Comparison of ENCODE assay signal across 9 mouse cellular contexts in the genomic region with DNA sequence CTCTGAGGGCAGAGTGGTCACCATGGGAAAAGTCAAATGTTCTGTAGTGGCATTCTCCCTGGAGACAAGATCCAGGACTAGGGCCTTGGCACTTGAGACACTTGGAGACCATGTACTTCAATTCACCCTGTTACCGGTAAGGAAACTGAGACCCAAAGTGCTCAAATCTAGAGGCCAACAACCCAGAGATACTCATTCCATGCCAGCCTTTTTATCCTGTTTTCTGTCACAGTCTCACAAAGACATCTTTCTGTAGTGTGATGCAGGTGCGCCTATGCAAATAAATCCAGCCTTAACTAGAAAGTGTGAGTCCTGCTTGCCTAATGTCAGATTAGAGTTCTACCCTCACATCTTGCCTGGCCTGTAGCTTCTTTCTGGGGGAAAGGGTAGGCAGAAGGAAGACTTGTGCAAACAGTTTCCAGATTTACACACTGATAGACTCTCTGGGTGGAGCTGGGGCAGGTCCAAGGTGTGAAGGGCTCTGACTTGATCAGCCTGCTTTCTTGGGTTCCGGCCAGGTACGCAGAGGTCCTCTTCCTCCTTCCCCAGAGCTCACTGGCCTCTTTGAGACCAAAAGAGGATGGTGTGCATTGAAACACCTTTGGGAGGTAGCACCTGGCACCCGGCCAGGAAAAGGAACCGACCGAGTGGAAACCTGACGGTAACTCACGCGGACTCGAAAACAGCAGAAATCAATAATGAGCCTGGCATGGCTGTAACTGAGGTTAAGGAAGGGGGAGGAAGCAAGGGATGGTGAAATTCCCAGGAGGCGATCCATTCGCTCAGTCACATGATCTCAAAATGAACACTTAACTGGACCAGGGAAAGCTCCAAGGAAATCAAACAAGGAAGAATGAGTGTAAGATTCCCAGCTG. TPM values are rescaled to one million over a fixed set of nuclear protein-coding genes. Genes with fewer than 3 reads are reported as not detected.
DNase-seq lines count a peak whose midpoint lies in the region; ATAC-seq and TF ChIP-seq lines count a peak whose summit lies in the region.
"Had no signal": no experiment of that assay in that cellular context is flagged by ENCODE, and none has a peak within 500 bp of the region (broad histone marks: within the 10 kb centered on the region; RNA-seq: fewer than 3 reads in every experiment).

No protein-coding gene starts in this region.

- H3K4me2 ChIP-seq in hindbrain, embryonic 14.5 days (replicated peaks) = no peak overlapping the region

- TF ChIP-seq CTCF in layer of hippocampus, adult 2 months (conservative IDR thresholded peaks at IDR 0.05) = no peak
- TF ChIP-seq CTCF in thymus, adult 2 months (IDR thresholded peaks at IDR 0.05; ENCODE audit: borderline replicate concordance, control insufficient read depth, extremely low read depth, insufficient read depth, low read length, poor library complexity) = no peak

- H3K4me3 ChIP-seq in hindbrain, embryonic 14.5 days (replicated peaks; ENCODE audit: low read length) = no peak overlapping the region
- H3K4me3 ChIP-seq in layer of hippocampus, adult 2 months = no peak overlapping the region
- no peak overlapping the region for H3K4me3 ChIP-seq in thymus, adult 2 months (ENCODE audit: control insufficient read depth, insufficient read depth, low read length)
- H3K4me3 ChIP-seq: megakaryocyte, embryonic 14.5 days had no signal

- no peaks in the 10 kb centered on the region for H3K9me3 ChIP-seq in hindbrain, embryonic 14.5 days (ENCODE audit: control insufficient read depth, low read length)
- H3K9me3 ChIP-seq: megakaryocyte, embryonic 14.5 days had no signal

- H3K27me3 ChIP-seq in hindbrain, embryonic 14.5 days (ENCODE audit: control insufficient read depth, insufficient read depth, low read length) = no peaks in the 10 kb centered on the region
- no peaks in the 10 kb centered on the region for H3K27me3 ChIP-seq in thymus, adult 2 months (ENCODE audit: control insufficient read depth, insufficient read depth, low read length)
- H3K27me3 ChIP-seq: megakaryocyte, embryonic 14.5 days had no signal

- no peak for TF ChIP-seq POLR2A in thymus, adult 2 months (IDR thresholded peaks at IDR 0.05; ENCODE audit: control insufficient read depth, extremely low read depth, insufficient read depth, low read length, poor library complexity)

- 62% methylated on average over 13 of the region's 13 CpGs for WGBS in hindbrain, embryonic 14.5 days
- 87% methylated on average over 13 of the region's 13 CpGs for WGBS in thymus, adult 2 months

- no peak for ATAC-seq in hindbrain, embryonic 14.5 days (ENCODE audit: low FRiP score)

- DNase-seq in ovary, adult 18-20 months (ENCODE audit: low spot score) = peak; percentile 20
- no peak for DNase-seq in ovary, postnatal 10 days (ENCODE audit: low spot score)
- DNase-seq in kidney, adult 9 months = peak; percentile 74
- peak; percentile 49 for DNase-seq in lung, postnatal 14 days
- DNase-seq in yolk sac, embryonic 10.5 days (ENCODE audit: low spot score) = peak; percentile 82
- no peak for DNase-seq in hindbrain, embryonic 14.5 days (ENCODE audit: low spot score)
- DNase-seq in layer of hippocampus, adult 2 months (ENCODE audit: low spot score in 2 of 2) = no peak
- no peak for DNase-seq in thymus, adult 2 months

- H3K36me3 ChIP-seq in hindbrain, embryonic 14.5 days (replicated peaks; ENCODE audit: control insufficient read depth, insufficient read depth) = no peaks in the 10 kb centered on the region
- H3K36me3 ChIP-seq in thymus, adult 2 months (ENCODE audit: control insufficient read depth, insufficient read depth, low read length) = no peaks in the 10 kb centered on the region

- no peak overlapping the region for H3K9ac ChIP-seq in hindbrain, embryonic 14.5 days

- no peak overlapping the region for H3K27ac ChIP-seq in hindbrain, embryonic 14.5 days
- H3K27ac ChIP-seq in layer of hippocampus, adult 2 months = no peak overlapping the region
- H3K27ac ChIP-seq in thymus, adult 2 months (ENCODE audit: control insufficient read depth, insufficient read depth, low read length) = no peak overlapping the region

- H3K4me1 ChIP-seq in hindbrain, embryonic 14.5 days (replicated peaks; ENCODE audit: control insufficient read depth, insufficient read depth, low read length) = no peaks in the 10 kb centered on the region
- H3K4me1 ChIP-seq in thymus, adult 2 months (replicated peaks; ENCODE audit: control insufficient read depth, insufficient read depth, low read length) = peaks cover 28% of the 10 kb centered on the region

RNA-seq across cellular contexts. Expression of a gene that starts 13.2 kb away (rescaled TPM):
- polyA plus RNA-seq in hindbrain, embryonic 14.5 days (2014; fragmentation: Nextera tagmentation; extraction: Ambion mirVana) = 64.8 and 72.7 TPM in 2 replicates
- 10 to 100 TPM; 41.8 to 45.5 TPM for total RNA-seq in layer of hippocampus, adult 2 months (2021)
- polyA plus RNA-seq in thymus, adult 2 months (2012; rRNA removed) = 66.1 and 70.5 TPM in 2 replicates

Comparison
In these comparisons a context has a peak if more than half of its experiments do, and no peak if none do; other contexts are left out.
1. DNase-seq: peak in ovary, adult 18-20 months (single experiment), kidney, adult 9 months (single experiment), lung, postnatal 14 days (single experiment) and yolk sac, embryonic 10.5 days (single experiment); none in ovary, postnatal 10 days (single experiment), hindbrain, embryonic 14.5 days (single experiment), layer of hippocampus, adult 2 months (0 of 2) and thymus, adult 2 months (single experiment).